Mouse (Mus musculus) ES-Bruce4 (cell line): ENCODE measurements at regions not wholly inside any gene's neighbourhood (a gene's known extent, or its start where the extent isn't known, plus 50 kb on each side); places are given as distances from the start of the nearest gene placed in this dataset.
A peak's percentile ranks its signal among the peaks of the same experiment; 100 is the strongest.

ENCODE experiments used
- H3K27ac ChIP-seq: 2 replicates; pipeline ENCODE4 v1.5.1; 2012; ENCODE audit warnings: low read length, inconsistent platforms; ENCODE audit not compliant: insufficient read depth
- H3K27me3 ChIP-seq: 2 replicates; pipeline ENCODE4 v1.6.1; 2012; ENCODE audit warnings: mild to moderate bottlenecking, low read length, inconsistent platforms; ENCODE audit not compliant: control insufficient read depth, poor library complexity, insufficient read depth, severe bottlenecking
- H3K36me3 ChIP-seq: 2 replicates; pipeline ENCODE4 v1.6.1; 2012; ENCODE audit warnings: inconsistent platforms, mild to moderate bottlenecking, low read length, moderate library complexity; ENCODE audit not compliant: control insufficient read depth, poor library complexity, insufficient read depth, severe bottlenecking
- H3K4me1 ChIP-seq: one replicate; pipeline ENCODE4 v1.8.1; 2011; ENCODE audit warnings: low read length; ENCODE audit not compliant: control insufficient read depth, insufficient read depth
- H3K4me3 ChIP-seq: 2 replicates; pipeline ENCODE4 v1.5.1; 2011; ENCODE audit warnings: low read depth, mild to moderate bottlenecking, low read length
- H3K9ac ChIP-seq: 2 replicates; pipeline ENCODE4 v1.6.1; 2012; ENCODE audit warnings: low read depth, mild to moderate bottlenecking, inconsistent platforms; ENCODE audit not compliant: poor library complexity, severe bottlenecking
- H3K9me3 ChIP-seq: replicated peaks from 2 replicates; pipeline ENCODE4 v1.6.1; 2012; ENCODE audit warnings: mild to moderate bottlenecking, low read length, inconsistent platforms; ENCODE audit not compliant: control insufficient read depth, poor library complexity, insufficient read depth, severe bottlenecking
- CTCF ChIP-seq: IDR thresholded peaks from one replicate; pipeline ENCODE4 v1.8.1; 2011; ENCODE audit warnings: low read depth, low read length
- EP300 ChIP-seq: IDR thresholded peaks from 2 replicates; pipeline ENCODE4 v1.6.1; 2011; ENCODE audit warnings: low read depth, low read length; ENCODE audit not compliant: insufficient read depth
- POLR2A ChIP-seq: IDR thresholded peaks from one replicate; pipeline ENCODE4 v1.8.1; 2011; ENCODE audit warnings: low read length; ENCODE audit not compliant: insufficient read depth

DNA sequence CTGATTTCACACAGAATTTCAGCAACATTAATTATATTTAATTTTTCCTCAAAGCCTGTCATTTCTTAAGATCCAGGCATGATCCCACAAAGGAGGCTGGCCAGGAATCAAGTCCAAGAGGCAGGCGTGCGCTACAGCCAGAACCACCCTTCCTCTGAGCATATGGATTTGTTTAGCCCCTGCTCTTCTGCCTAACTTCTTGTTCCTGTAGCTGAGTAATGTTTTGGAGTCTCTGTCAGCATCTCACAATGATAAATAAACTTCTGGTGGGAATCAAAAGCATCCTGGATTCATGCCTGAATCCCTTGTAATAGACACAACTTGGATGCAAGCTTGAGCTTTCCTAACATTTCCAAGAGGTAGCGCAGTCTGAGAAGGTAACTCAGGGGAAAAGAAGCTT lies 101.7 kb downstream of the Nog start:
- H3K4me1 ChIP-seq = no peaks in the 10 kb centered on the region
- H3K4me3 ChIP-seq = no peak overlapping the region
- H3K9me3 ChIP-seq = no peaks in the 10 kb centered on the region
- peaks cover 2% of the 10 kb centered on the region; the same call in 1 of the 2 replicates for H3K27me3 ChIP-seq
- no peaks in the 10 kb centered on the region for H3K36me3 ChIP-seq
- H3K9ac ChIP-seq = no peak overlapping the region
- H3K27ac ChIP-seq = no peak overlapping the region
- TF ChIP-seq POLR2A (no peak), CTCF (no peak)

GRCm38 (mm10) chr11:89192815-89193214 lies 109.3 kb downstream of the Nog start:
- no peak overlapping the region for H3K4me3 ChIP-seq
- H3K9me3 ChIP-seq = no peaks in the 10 kb centered on the region
- no peaks in the 10 kb centered on the region for H3K27me3 ChIP-seq
- no peaks in the 10 kb centered on the region for H3K36me3 ChIP-seq
- no peak overlapping the region for H3K9ac ChIP-seq
- no peaks in the 10 kb centered on the region for H3K4me1 ChIP-seq
- no peak overlapping the region for H3K27ac ChIP-seq
- TF ChIP-seq CTCF (no peak), EP300 (no peak), POLR2A (no peak)

GRCm38 (mm10) chr11:89186911-89187621 lies 113.4 kb downstream of the Gm525 start:
- H3K4me1 ChIP-seq = no peaks in the 10 kb centered on the region
- H3K27me3 ChIP-seq = 0 out of 2 replicates have a peak, but pooled peaks cover 1% of the 10 kb centered on the region
- no peak overlapping the region for H3K27ac ChIP-seq
- H3K4me3 ChIP-seq = no peak overlapping the region
- H3K9me3 ChIP-seq = no peaks in the 10 kb centered on the region
- H3K9ac ChIP-seq = no peak overlapping the region
- TF ChIP-seq CTCF (no peak), EP300 (0 out of 2 replicates have a peak, but pooled peaks have one; percentile 36)
- no peaks in the 10 kb centered on the region for H3K36me3 ChIP-seq

DNA sequence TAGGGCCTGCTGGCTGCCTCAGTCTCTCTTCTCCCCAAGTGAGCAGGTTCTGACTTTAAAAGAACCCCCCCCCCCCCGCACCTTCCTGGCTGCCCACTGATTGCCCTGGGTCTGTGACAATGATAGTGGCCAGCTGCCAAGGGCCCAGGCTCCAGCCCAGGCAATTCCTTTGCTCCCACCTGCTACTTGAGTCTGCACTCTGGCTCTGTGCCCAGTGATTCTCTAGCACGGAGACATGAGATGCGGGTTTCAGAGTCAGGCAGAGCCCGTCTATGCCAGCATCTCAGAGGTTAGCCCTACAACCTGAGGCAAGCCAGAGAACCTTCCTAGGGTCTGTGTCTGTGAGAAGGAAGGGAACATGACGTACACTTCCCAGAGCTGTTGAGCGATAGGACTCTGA lies 112.2 kb downstream of the Gm525 start:
- H3K4me1 ChIP-seq = no peaks in the 10 kb centered on the region
- no peak overlapping the region for H3K4me3 ChIP-seq
- H3K9ac ChIP-seq = no peak overlapping the region
- TF ChIP-seq POLR2A = no peak
- TF ChIP-seq CTCF = no peak
- TF ChIP-seq EP300 = no peak
- no peaks in the 10 kb centered on the region for H3K36me3 ChIP-seq
- H3K27ac ChIP-seq = no peak overlapping the region
- H3K27me3 ChIP-seq = 0 out of 2 replicates have a peak, but pooled peaks cover 1% of the 10 kb centered on the region
- H3K9me3 ChIP-seq = no peaks in the 10 kb centered on the region

GRCm38 (mm10) chr11:89181471-89181870 lies 107.8 kb downstream of the Gm525 start:
- H3K9me3 ChIP-seq = no peaks in the 10 kb centered on the region
- TF ChIP-seq EP300 (no peak), CTCF (no peak), POLR2A (no peak)
- no peaks in the 10 kb centered on the region for H3K4me1 ChIP-seq
- no peak overlapping the region for H3K9ac ChIP-seq
- H3K27ac ChIP-seq = no peak overlapping the region
- no peaks in the 10 kb centered on the region for H3K27me3 ChIP-seq
- no peaks in the 10 kb centered on the region for H3K36me3 ChIP-seq
- H3K4me3 ChIP-seq = no peak overlapping the region

- no peaks in the 10 kb centered on the region for H3K9me3 ChIP-seq
- H3K27ac ChIP-seq = no peak overlapping the region
- peaks cover 6% of the 10 kb centered on the region for H3K4me1 ChIP-seq
- H3K27me3 ChIP-seq = no peaks in the 10 kb centered on the region
- TF ChIP-seq EP300 (no peak), CTCF (peak; percentile 25)
- H3K9ac ChIP-seq = no peak overlapping the region
- no peaks in the 10 kb centered on the region for H3K36me3 ChIP-seq
- no peak overlapping the region for H3K4me3 ChIP-seq
Observed at GRCm38 (mm10) chr11:89178436-89178835, 104.8 kb downstream of the Gm525 start.
